Mouse (Mus musculus) heart, embryonic 15.5 days (tissue): Measurements from ENCODE around the gene Zfp575. TPM values are rescaled to one million over a fixed set of nuclear protein-coding genes. Genes with fewer than 3 reads are reported as not detected.

Source experiments
- ATAC-seq: fragments of 200-750 bp; cut with Nextera tagmentation; replicated peaks from 2 replicates; pipeline ENCODE4 v1.8.0; 2017; ENCODE audit warnings: low read depth, moderate TSS enrichment; ENCODE audit not compliant: insufficient number of reproducible peaks, insufficient read depth, low FRiP score
- H3K27ac ChIP-seq: fragments of 300-500 bp; sonication (generic); 2 replicates; pipeline ENCODE4 v1.5.1; 2015; ENCODE audit warnings: mild to moderate bottlenecking, inconsistent platforms
- H3K27me3 ChIP-seq: fragments of 300-500 bp; sonication (generic); 2 replicates; pipeline ENCODE4 v1.6.1; 2015; ENCODE audit warnings: inconsistent platforms
- H3K36me3 ChIP-seq: fragments of 300-500 bp; sonication (generic); 2 replicates; pipeline ENCODE4 v1.6.1; 2015; ENCODE audit warnings: mild to moderate bottlenecking, inconsistent platforms
- H3K4me1 ChIP-seq: fragments of 300-500 bp; sonication (generic); replicated peaks from 2 replicates; pipeline ENCODE4 v1.6.1; 2015; ENCODE audit warnings: inconsistent platforms
- H3K4me2 ChIP-seq: fragments of 300-500 bp; sonication (generic); 2 replicates; pipeline ENCODE4 v1.6.1; 2015; ENCODE audit warnings: inconsistent platforms, mild to moderate bottlenecking, moderate library complexity
- H3K4me3 ChIP-seq: fragments of 300-500 bp; sonication (generic); 2 replicates; pipeline ENCODE4 v1.5.1; 2015; ENCODE audit warnings: mild to moderate bottlenecking, inconsistent platforms
- H3K9ac ChIP-seq: fragments of 300-500 bp; sonication (generic); 2 replicates; pipeline ENCODE4 v1.6.1; 2015; ENCODE audit warnings: mild to moderate bottlenecking, inconsistent platforms
- H3K9me3 ChIP-seq: fragments of 300-500 bp; sonication (generic); replicated peaks from 2 replicates; pipeline ENCODE4 v1.6.1; 2016; ENCODE audit warnings: inconsistent platforms
- WGBS: fragments of 180-500 bp; shearing (Covaris S2); methylation state at CpG from one replicate; pipeline ENCODE4 v1.1.7; 2015; ENCODE audit warnings: mixed read lengths; 5-methylcytosine and 5-hydroxymethylcytosine counted together
- polyA plus RNA-seq: library from polyadenylated mRNA; unstranded; fragments of >200 nt; fragmentation: Nextera tagmentation; extraction: Ambion mirVana; gene quantifications from 2 replicates; pipeline ENCODE4 v1.2.1, GENCODE M21; 2015

Gene Zfp575
- polyA plus RNA-seq, 1 experiment from 2014 or later: 0.92 TPM

GRCm38 (mm10) chr7:24599211-24600067 lies 12.0 kb upstream of the Zfp575 start:
- H3K27me3 ChIP-seq: no peaks in the 10 kb centered on the region
- peaks cover 6% of the 10 kb centered on the region for H3K4me1 ChIP-seq
- no peak overlapping the region for H3K27ac ChIP-seq
- no peak overlapping the region for H3K4me2 ChIP-seq
- H3K36me3 ChIP-seq: no peaks in the 10 kb centered on the region
- H3K9ac ChIP-seq: no peak overlapping the region
- 68% methylated on average over 15 of the region's 15 CpGs for WGBS
- H3K4me3 ChIP-seq: no peak overlapping the region
- no peaks in the 10 kb centered on the region for H3K9me3 ChIP-seq
- no peak for ATAC-seq

DNA sequence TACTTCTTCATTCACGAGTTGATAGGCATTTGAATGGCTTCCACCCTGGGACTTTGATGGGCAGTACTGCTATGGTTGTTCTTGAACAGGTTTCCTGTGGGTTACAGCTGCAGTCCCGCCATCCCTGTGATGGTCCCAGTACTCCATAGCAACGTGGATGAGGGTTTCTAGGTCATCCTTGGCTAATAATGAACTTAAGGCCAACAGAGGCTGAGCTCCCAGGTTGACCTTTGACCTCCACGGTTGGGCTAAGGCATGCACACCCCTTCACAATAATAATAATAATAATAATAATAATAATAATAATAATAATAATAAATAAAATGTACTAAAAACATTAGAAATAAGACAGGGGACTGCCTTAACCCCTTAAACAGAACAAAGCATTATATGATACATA lies 10.7 kb upstream of the Zfp575 start:
- no peaks in the 10 kb centered on the region for H3K27me3 ChIP-seq
- no peaks in the 10 kb centered on the region for H3K36me3 ChIP-seq
- no peaks in the 10 kb centered on the region for H3K9me3 ChIP-seq
- ATAC-seq: no peak
- no peak overlapping the region for H3K4me3 ChIP-seq
- peaks cover 11% of the 10 kb centered on the region for H3K4me1 ChIP-seq
- H3K4me2 ChIP-seq: no peak overlapping the region
- H3K27ac ChIP-seq: no peak overlapping the region
- 71% methylated on average over 4 of the region's 4 CpGs for WGBS
- H3K9ac ChIP-seq: no peak overlapping the region

GRCm38 (mm10) chr7:24595464-24595863 lies 8.0 kb upstream of the Zfp575 start:
- Histone ChIP-seq H3K4me3 (no peak overlapping the region), H3K9ac (no peak overlapping the region), H3K4me2 (no peak overlapping the region), H3K4me1 (peaks cover 9% of the 10 kb centered on the region), H3K27ac (no peak overlapping the region), H3K36me3 (no peaks in the 10 kb centered on the region), H3K9me3 (no peaks in the 10 kb centered on the region), H3K27me3 (no peaks in the 10 kb centered on the region)
- no peak for ATAC-seq
- WGBS: 65% methylated on average over 2 of the region's 2 CpGs

DNA sequence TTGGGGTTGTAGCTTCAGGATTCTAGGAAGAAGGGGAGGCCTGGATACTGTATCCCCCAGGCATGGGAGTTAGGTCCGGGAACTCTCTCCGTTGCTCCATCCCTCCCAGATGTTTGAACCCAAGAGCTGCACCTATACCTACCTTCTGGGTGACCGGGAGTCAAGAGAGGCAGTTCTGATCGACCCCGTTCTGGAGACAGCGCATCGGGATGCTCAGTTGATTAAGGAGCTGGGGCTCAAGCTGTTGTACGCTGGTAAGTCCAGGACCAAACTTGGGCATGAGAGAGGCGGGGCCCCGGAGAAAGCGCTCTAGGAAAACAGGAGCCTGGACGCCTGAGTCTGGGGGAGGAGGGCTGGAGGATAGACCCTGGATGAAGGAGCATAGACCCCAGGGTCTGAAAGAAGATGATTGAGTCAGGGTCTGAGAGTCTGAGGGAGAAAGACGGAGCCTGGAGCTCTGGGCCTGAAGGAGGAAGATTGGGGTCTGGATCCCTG lies 6.9 kb upstream of the Zfp575 start:
- Histone ChIP-seq H3K27me3 (no peaks in the 10 kb centered on the region), H3K4me3 (peak overlapping the region; percentile 63), H3K36me3 (no peaks in the 10 kb centered on the region), H3K27ac (no peak overlapping the region), H3K9me3 (no peaks in the 10 kb centered on the region), H3K4me2 (peak overlapping the region; percentile 89), H3K9ac (peak overlapping the region; percentile 69), H3K4me1 (peaks cover 9% of the 10 kb centered on the region)
- 6% methylated on average over 13 of the region's 13 CpGs for WGBS
- no peak for ATAC-seq

GRCm38 (mm10) chr7:24593621-24594308 lies 6.3 kb upstream of the Zfp575 start:
- Histone ChIP-seq H3K4me3 (peak overlapping the region; percentile 63), H3K27me3 (no peaks in the 10 kb centered on the region), H3K4me2 (peak overlapping the region; percentile 89), H3K27ac (no peak overlapping the region), H3K9me3 (no peaks in the 10 kb centered on the region), H3K36me3 (no peaks in the 10 kb centered on the region), H3K9ac (peak overlapping the region; percentile 69), H3K4me1 (peaks cover 9% of the 10 kb centered on the region)
- WGBS: 2% methylated on average over 39 of the region's 39 CpGs
- peak; percentile 92 for ATAC-seq

DNA sequence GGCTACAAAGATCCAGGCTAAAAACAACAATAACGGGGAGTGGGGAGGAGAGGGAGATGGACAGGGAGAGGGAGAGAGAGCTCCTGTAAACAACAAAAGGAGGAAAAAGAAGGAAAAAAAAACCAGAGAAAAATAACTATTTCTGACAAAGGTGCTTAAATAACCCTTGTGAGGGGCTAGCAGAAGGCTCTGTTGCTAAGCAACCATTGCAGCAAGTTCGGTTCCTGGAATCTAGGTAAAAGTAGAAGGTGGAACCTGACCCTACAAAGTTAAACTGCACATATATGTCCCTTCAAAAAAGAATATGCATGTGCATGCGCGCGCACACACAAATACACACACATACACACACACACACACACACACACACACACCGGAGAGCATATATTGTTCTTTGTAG lies 5.3 kb upstream of the Zfp575 start:
- no peak for ATAC-seq
- peaks cover 13% of the 10 kb centered on the region for H3K4me1 ChIP-seq
- H3K27me3 ChIP-seq: 0 out of 2 replicates have a peak, but pooled peaks cover under 1% of the 10 kb centered on the region
- no peaks in the 10 kb centered on the region for H3K36me3 ChIP-seq
- H3K9me3 ChIP-seq: no peaks in the 10 kb centered on the region
- H3K4me2 ChIP-seq: no peak overlapping the region
- H3K9ac ChIP-seq: no peak overlapping the region
- no peak overlapping the region for H3K27ac ChIP-seq
- H3K4me3 ChIP-seq: no peak overlapping the region
- WGBS: 81% methylated on average over 6 of the region's 6 CpGs

GRCm38 (mm10) chr7:24592163-24592562 lies 4.7 kb upstream of the Zfp575 start:
- Histone ChIP-seq H3K27ac (no peak overlapping the region), H3K9me3 (no peaks in the 10 kb centered on the region), H3K4me2 (no peak overlapping the region), H3K27me3 (peaks cover 7% of the 10 kb centered on the region), H3K9ac (no peak overlapping the region), H3K4me3 (no peak overlapping the region), H3K4me1 (peaks cover 19% of the 10 kb centered on the region), H3K36me3 (no peaks in the 10 kb centered on the region)
- ATAC-seq: no peak
- 66% methylated on average over 4 of the region's 4 CpGs for WGBS

DNA sequence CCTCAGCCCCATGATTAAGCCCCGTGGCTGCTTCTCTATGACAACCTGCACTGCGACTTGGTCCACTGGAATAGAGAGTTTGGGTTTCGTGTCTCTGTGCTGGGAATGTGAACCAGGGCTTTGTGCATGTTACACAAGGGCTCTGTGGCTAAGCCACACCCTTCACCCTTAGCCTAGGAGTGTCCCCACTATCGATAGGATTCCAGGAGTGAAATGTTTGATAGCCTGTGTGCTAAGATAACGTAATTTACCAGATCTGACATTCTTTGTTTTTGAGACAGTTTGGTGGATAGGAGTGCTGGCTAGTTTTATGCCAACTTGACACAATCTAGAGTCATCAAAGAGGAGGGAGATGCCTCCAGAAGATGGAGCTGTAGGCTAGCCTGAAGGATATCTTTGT lies 4.3 kb upstream of the Zfp575 start:
- Histone ChIP-seq H3K27ac (no peak overlapping the region), H3K4me2 (no peak overlapping the region), H3K27me3 (peaks cover 11% of the 10 kb centered on the region), H3K9me3 (no peaks in the 10 kb centered on the region), H3K36me3 (no peaks in the 10 kb centered on the region), H3K4me3 (no peak overlapping the region), H3K9ac (no peak overlapping the region), H3K4me1 (peaks cover 20% of the 10 kb centered on the region)
- 66% methylated on average over 5 of the region's 5 CpGs for WGBS
- no peak for ATAC-seq

- Histone ChIP-seq H3K9ac (no peak overlapping the region), H3K27me3 (peaks cover 38% of the 10 kb centered on the region), H3K9me3 (no peaks in the 10 kb centered on the region), H3K4me1 (peaks cover 10% of the 10 kb centered on the region), H3K4me3 (no peak overlapping the region), H3K27ac (no peak overlapping the region), H3K4me2 (no peak overlapping the region), H3K36me3 (no peaks in the 10 kb centered on the region)
- WGBS: 63% methylated on average over 13 of the region's 13 CpGs
- ATAC-seq: no peak
Observed at GRCm38 (mm10) chr7:24588336-24588735, 895 bp upstream of the Zfp575 start.

DNA sequence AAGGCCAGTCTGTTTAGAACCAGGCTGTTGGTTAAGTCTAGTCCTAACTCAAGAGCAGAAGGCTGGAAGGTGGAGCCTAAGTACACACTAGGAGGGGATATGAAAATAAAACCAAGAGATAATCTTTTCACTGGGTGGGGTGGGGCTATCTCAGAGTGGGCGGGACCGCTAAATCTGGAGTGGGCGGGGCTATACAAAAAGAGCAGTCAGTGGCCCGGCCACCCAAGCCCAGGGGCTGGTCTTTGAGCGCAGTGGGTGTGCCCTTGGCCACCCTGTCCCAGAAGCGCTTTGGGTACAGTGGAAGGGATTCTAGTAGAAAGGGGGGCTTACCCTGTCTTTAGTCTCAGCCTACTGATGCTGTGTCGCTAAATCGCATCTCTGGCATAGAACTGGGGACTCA lies 613 bp downstream of the Zfp575 start:
- Histone ChIP-seq H3K4me3 (peak overlapping the region; percentile 52), H3K36me3 (no peaks in the 10 kb centered on the region), H3K4me2 (peak overlapping the region; percentile 75), H3K9ac (no peak overlapping the region), H3K27me3 (peaks cover 38% of the 10 kb centered on the region), H3K27ac (no peak overlapping the region), H3K9me3 (no peaks in the 10 kb centered on the region), H3K4me1 (peaks cover 10% of the 10 kb centered on the region)
- no peak; the same call in 1 of the 2 replicates for ATAC-seq
- 8% methylated on average over 8 of the region's 8 CpGs for WGBS

- WGBS: 40% methylated on average over 16 of the region's 16 CpGs
- ATAC-seq: no peak
- Histone ChIP-seq H3K36me3 (no peaks in the 10 kb centered on the region), H3K27ac (no peak overlapping the region), H3K27me3 (peaks cover 38% of the 10 kb centered on the region), H3K4me3 (no peak overlapping the region), H3K4me1 (peaks cover 10% of the 10 kb centered on the region), H3K9ac (no peak overlapping the region), H3K4me2 (no peak overlapping the region), H3K9me3 (no peaks in the 10 kb centered on the region)
Observed at GRCm38 (mm10) chr7:24585995-24586394, 1.4 kb downstream of the Zfp575 start.
